Mouse (Mus musculus): ENCODE measurements around the gene Fam168a. TPM values are rescaled to one million over a fixed set of nuclear protein-coding genes. Genes with fewer than 3 reads are reported as not detected.
"Not testable (repeated sequence)": the region's sequence is repeated elsewhere in the genome, so short reads cannot be mapped to it uniquely, and the experiment has no call there.

The Fam168a gene
- polyA plus RNA-seq, 1 experiment from 2014 or later, result 42.2 TPM

- no peaks in the 10 kb centered on the region for H3K36me3 ChIP-seq
- H3K4me2 ChIP-seq, result no peak overlapping the region
- 86% methylated on average over 5 of the region's 5 CpGs for WGBS
- H3K4me3 ChIP-seq, result no peak overlapping the region
- H3K4me1 ChIP-seq, result peaks cover 16% of the 10 kb centered on the region; the same call in 1 of the 2 replicates
- no peaks in the 10 kb centered on the region for H3K9me3 ChIP-seq
- ATAC-seq (ENCODE audit: insufficient number of reproducible peaks, low FRiP score, low TSS enrichment, low read depth), result no peak
- no peak overlapping the region for H3K9ac ChIP-seq
- H3K27me3 ChIP-seq, result no peaks in the 10 kb centered on the region
- H3K27ac ChIP-seq, result no peak overlapping the region
These were observed 12.3 kb downstream of the Fam168a start for GRCm38 (mm10) chr7:100718741-100719140.

GRCm38 (mm10) chr7:100722268-100722667 is 15.8 kb downstream of the Fam168a start:
- no peak for ATAC-seq (ENCODE audit: insufficient number of reproducible peaks, low FRiP score, low TSS enrichment, low read depth)

GRCm38 (mm10) chr7:100723453-100724294 is 17.2 kb downstream of the Fam168a start:
- no peak for ATAC-seq (ENCODE audit: insufficient number of reproducible peaks, low FRiP score, low TSS enrichment, low read depth)

More at GRCm38 (mm10) chr7:100722268-100722667, 15.8 kb downstream of the Fam168a start:
- H3K4me2 ChIP-seq, result no peak overlapping the region
- H3K36me3 ChIP-seq, result no peaks in the 10 kb centered on the region
- no peaks in the 10 kb centered on the region for H3K9me3 ChIP-seq
- 53% methylated on average over 6 of the region's 6 CpGs for WGBS
- no peak overlapping the region for H3K4me3 ChIP-seq
- H3K9ac ChIP-seq, result no peak overlapping the region
- H3K4me1 ChIP-seq, result peaks cover 16% of the 10 kb centered on the region; the same call in 1 of the 2 replicates
- no peaks in the 10 kb centered on the region for H3K27me3 ChIP-seq
- no peak overlapping the region for H3K27ac ChIP-seq

GRCm38 (mm10) chr7:100727538-100728085 is 21.2 kb downstream of the Fam168a start:
- no peak overlapping the region for H3K9ac ChIP-seq
- ATAC-seq (ENCODE audit: insufficient number of reproducible peaks, low FRiP score, low TSS enrichment, low read depth), result no peak
- no peak overlapping the region for H3K4me2 ChIP-seq
- H3K4me3 ChIP-seq, result no peak overlapping the region
- peaks cover 6% of the 10 kb centered on the region; the same call in 1 of the 2 replicates for H3K4me1 ChIP-seq
- no peaks in the 10 kb centered on the region for H3K9me3 ChIP-seq
- WGBS, result 67% methylated on average over 2 of the region's 2 CpGs
- H3K27ac ChIP-seq, result no peak overlapping the region
- H3K27me3 ChIP-seq, result no peaks in the 10 kb centered on the region
- no peaks in the 10 kb centered on the region for H3K36me3 ChIP-seq

More at GRCm38 (mm10) chr7:100723453-100724294, 17.2 kb downstream of the Fam168a start:
- Histone ChIP-seq H3K4me3 (no peak overlapping the region), H3K27ac (no peak overlapping the region), H3K9me3 (no peaks in the 10 kb centered on the region), H3K4me1 (peaks cover 16% of the 10 kb centered on the region; the same call in 1 of the 2 replicates), H3K4me2 (no peak overlapping the region), H3K36me3 (no peaks in the 10 kb centered on the region), H3K9ac (no peak overlapping the region), H3K27me3 (no peaks in the 10 kb centered on the region)
- 42% methylated on average over 12 of the region's 12 CpGs for WGBS

- Histone ChIP-seq H3K9me3 (no peaks in the 10 kb centered on the region), H3K4me2 (no peak overlapping the region), H3K4me3 (no peak overlapping the region), H3K27ac (no peak overlapping the region), H3K36me3 (no peaks in the 10 kb centered on the region), H3K4me1 (peaks cover 10% of the 10 kb centered on the region), H3K9ac (no peak overlapping the region), H3K27me3 (no peaks in the 10 kb centered on the region)
- ATAC-seq (ENCODE audit: insufficient number of reproducible peaks, low FRiP score, low TSS enrichment, low read depth), result no peak
- 82% methylated on average over 2 of the region's 2 CpGs for WGBS
These were observed 23.3 kb downstream of the Fam168a start for GRCm38 (mm10) chr7:100729778-100730177.

- ATAC-seq (ENCODE audit: insufficient number of reproducible peaks, low FRiP score, low TSS enrichment, low read depth), result no peak
- Histone ChIP-seq H3K36me3 (no peaks in the 10 kb centered on the region), H3K9me3 (no peaks in the 10 kb centered on the region), H3K4me1 (peaks cover 10% of the 10 kb centered on the region), H3K4me3 (no peak overlapping the region), H3K27ac (no peak overlapping the region), H3K4me2 (no peak overlapping the region), H3K9ac (no peak overlapping the region), H3K27me3 (no peaks in the 10 kb centered on the region)
- 42% methylated on average over 6 of the region's 6 CpGs for whole genome bisulfite sequencing
These were observed 26.1 kb downstream of the Fam168a start for GRCm38 (mm10) chr7:100732341-100733050.

GRCm38 (mm10) chr7:100733051-100733813 is 26.8 kb downstream of the Fam168a start:
- no peaks in the 10 kb centered on the region for H3K27me3 ChIP-seq
- H3K4me1 ChIP-seq, result peaks cover 10% of the 10 kb centered on the region
- H3K9ac ChIP-seq, result no peak overlapping the region
- H3K9me3 ChIP-seq, result no peaks in the 10 kb centered on the region
- no peak for ATAC-seq (ENCODE audit: insufficient number of reproducible peaks, low FRiP score, low TSS enrichment, low read depth)
- H3K4me3 ChIP-seq, result no peak overlapping the region
- no peaks in the 10 kb centered on the region for H3K36me3 ChIP-seq
- no peak overlapping the region for H3K4me2 ChIP-seq
- H3K27ac ChIP-seq, result no peak overlapping the region
- 20% methylated on average over 7 of the region's 7 CpGs for WGBS

- Histone ChIP-seq H3K9me3 (no peaks in the 10 kb centered on the region), H3K36me3 (no peaks in the 10 kb centered on the region), H3K9ac (no peak overlapping the region), H3K4me3 (no peak overlapping the region), H3K27me3 (no peaks in the 10 kb centered on the region), H3K27ac (no peak overlapping the region), H3K4me2 (no peak overlapping the region), H3K4me1 (peaks cover 10% of the 10 kb centered on the region)
- 16% methylated on average over 6 of the region's 6 CpGs for WGBS
- no peak for ATAC-seq (ENCODE audit: insufficient number of reproducible peaks, low FRiP score, low TSS enrichment, low read depth)
These were observed 27.8 kb downstream of the Fam168a start for GRCm38 (mm10) chr7:100734201-100734600.

GRCm38 (mm10) chr7:100734905-100735304 is 28.5 kb downstream of the Fam168a start:
- not testable (repeated sequence) for H3K4me3 ChIP-seq; H3K4me2 ChIP-seq; H3K4me1 ChIP-seq; H3K9ac ChIP-seq; H3K27ac ChIP-seq; H3K27me3 ChIP-seq; ATAC-seq (ENCODE audit: insufficient number of reproducible peaks, low FRiP score, low TSS enrichment, low read depth); H3K9me3 ChIP-seq; H3K36me3 ChIP-seq
- WGBS, result 70% methylated on average over 2 of the region's 2 CpGs

GRCm38 (mm10) chr7:100736131-100736530 is 29.7 kb downstream of the Fam168a start:
- Histone ChIP-seq H3K9ac (no peak overlapping the region), H3K4me3 (no peak overlapping the region), H3K4me1 (peaks cover 7% of the 10 kb centered on the region), H3K36me3 (no peaks in the 10 kb centered on the region), H3K4me2 (no peak overlapping the region), H3K9me3 (no peaks in the 10 kb centered on the region), H3K27me3 (no peaks in the 10 kb centered on the region), H3K27ac (no peak overlapping the region)
- WGBS, result 80% methylated on average over 3 of the region's 3 CpGs
- no peak for ATAC-seq (ENCODE audit: insufficient number of reproducible peaks, low FRiP score, low TSS enrichment, low read depth)

GRCm38 (mm10) chr7:100744372-100744771 is 37.9 kb downstream of the Fam168a start:
- no peak overlapping the region for H3K4me2 ChIP-seq
- H3K27me3 ChIP-seq, result no peaks in the 10 kb centered on the region
- H3K9ac ChIP-seq, result no peak overlapping the region
- ATAC-seq (ENCODE audit: insufficient number of reproducible peaks, low FRiP score, low TSS enrichment, low read depth), result no peak
- 77% methylated on average over 2 of the region's 2 CpGs for whole genome bisulfite sequencing
- H3K9me3 ChIP-seq, result no peaks in the 10 kb centered on the region
- no peak overlapping the region for H3K4me3 ChIP-seq
- no peaks in the 10 kb centered on the region for H3K4me1 ChIP-seq
- H3K27ac ChIP-seq, result no peak overlapping the region
- no peaks in the 10 kb centered on the region for H3K36me3 ChIP-seq
